Mouse (Mus musculus): ENCODE measurements around the gene Cab39l.

Cab39l gene

DNA sequence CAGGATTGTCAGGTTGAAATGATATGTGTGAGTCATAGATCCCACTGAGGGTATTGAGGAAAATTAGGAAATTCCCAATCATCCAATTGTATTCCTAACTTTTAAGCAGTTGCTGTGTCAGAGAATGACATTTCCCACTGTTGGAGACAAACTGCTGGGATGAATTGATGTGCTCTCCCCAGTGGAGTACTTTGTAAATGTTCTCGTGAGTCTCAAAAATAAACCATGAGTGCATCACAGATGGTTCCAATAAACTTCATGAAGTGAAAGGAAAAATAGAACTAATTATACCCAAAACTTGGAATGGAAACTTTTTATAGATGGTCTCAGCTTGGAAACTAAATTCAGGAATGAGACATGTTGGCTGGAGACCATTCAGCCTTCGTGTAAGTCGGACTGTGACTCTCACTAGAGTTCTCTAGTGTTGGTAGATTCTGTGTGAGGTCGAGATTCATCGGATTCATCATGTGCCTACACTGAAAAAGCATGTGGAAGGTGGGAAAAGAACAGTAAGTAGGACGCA, 73.2 kb downstream of the Cab39l start:
- no peak for DNase-seq

DNA sequence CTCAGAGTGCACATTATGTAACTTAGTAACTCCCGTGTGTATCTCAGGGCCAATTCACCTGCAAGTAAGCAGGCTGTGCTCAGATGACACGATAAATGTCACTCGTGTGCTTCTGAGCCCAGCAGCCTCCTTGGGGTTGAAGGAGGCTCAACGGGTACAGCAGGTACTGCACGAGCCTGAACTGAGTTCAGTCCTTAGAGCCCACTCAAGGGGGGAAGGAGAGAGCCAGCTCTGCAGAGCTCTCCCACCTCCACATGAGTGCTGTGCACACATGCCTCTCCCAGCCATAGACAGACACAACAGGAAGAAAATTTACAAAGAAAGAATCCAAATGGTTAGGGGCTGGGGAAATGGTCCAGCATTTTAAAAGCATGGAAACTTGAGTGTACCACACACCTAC, 85.1 kb downstream of the Cab39l start:
- no peak for DNase-seq

DNA sequence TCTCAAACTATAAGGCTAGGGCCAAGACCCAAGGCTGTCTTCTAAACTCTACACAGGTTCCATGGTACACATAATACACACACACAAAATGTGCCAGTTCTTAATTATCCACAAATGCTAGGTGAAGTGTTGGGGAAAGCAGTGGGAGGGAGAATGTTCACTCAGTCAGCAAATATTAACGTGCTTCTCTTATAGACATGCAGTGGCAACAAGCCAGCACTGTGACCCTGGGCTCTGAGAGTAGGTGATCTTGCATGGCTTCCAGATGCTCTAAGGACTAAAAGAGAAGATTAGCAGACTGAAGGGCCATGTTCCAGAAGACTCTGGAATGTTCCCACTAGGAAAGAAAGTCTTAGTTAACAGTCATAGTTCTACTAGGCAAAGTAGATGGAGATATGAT, 90.0 kb downstream of the Cab39l start:
- DNase-seq = no peak

DNA sequence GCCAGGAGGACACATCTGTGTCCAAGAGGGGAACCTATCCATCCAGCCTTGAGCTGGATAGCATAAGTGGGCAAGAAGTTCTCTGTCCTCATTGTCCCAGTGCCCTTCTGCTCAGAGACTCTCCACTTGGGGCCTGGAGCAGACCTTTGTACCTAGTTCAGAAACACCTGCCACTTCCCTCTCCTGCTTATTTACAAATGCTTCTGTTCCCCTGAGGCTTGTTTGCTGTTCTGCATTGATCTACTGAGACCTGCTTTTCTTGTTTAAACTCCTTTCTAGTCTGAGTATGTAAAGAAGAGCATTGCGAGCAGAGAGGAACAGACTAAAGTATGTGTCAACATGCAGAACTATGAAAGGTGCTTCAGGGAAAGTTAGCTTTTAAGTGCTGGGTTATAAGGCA, 92.2 kb downstream of the Cab39l start:
- no peak for DNase-seq

DNA sequence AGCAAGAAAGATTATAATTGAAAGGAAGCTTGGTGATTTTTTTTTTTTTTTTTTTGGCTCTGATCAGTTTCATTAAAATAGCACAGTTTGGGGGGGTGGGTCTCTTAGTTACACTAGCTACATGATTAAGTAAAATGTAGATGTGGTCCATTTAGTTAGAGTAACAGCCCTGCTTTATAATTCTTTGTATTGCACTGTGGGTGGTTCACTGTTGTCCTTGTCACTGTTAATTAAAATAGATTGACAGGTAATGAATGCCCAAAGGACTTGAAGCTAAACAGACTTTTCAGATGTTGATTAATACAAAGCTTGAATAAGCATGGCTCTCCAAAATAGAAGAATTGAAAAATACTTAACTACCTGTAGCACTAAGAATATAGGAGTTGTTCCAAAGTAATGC, 93.1 kb downstream of the Cab39l start:
- DNase-seq = no peak

DNA sequence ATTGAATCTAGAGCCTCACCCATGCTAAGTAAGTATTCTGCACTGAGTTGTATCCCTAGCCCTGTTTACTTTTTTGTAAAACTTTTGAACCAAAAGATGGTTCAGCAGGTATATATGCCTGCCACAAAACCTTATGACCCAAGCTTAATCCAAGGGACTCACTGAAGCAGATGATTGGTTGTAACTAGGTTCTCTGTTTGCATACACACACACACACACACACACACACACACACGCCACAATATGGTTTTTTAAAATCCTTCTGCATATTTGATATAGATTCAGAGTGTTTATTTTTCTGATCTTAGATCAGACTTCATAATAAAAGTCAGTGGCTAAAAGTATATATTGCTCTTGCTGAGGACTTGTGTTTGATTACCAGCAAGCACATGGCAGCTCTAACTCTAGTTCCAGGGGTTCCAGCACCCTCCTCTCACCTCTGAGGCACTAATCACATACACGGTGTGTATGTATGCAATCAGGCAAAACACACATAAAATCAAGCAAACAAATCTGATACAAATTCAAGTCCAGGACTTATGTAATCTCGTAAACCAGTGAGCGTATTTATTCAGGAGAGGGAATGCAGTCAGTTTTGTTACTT, 97.2 kb downstream of the Cab39l start:
- no peak for DNase-seq

DNA sequence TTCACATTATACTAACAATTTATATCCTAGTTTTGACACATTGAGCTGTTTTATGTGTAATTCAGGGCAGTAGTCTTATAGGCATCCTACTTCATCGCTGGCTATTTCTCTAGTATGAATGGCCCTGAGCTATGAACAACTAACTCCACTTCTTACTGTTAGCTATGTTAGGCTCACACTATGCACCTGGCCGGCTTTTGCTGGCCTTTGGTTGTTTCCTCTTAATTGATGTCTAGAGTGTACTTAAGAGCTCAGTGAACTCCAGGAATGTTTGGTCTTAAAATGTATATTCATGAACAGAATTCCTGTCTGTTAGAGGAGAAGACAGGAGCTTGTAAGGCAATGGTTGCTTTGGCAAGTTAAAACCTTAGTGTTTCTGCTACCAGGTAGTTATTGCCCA, 99.5 kb downstream of the Cab39l start:
- no peak for DNase-seq

DNA sequence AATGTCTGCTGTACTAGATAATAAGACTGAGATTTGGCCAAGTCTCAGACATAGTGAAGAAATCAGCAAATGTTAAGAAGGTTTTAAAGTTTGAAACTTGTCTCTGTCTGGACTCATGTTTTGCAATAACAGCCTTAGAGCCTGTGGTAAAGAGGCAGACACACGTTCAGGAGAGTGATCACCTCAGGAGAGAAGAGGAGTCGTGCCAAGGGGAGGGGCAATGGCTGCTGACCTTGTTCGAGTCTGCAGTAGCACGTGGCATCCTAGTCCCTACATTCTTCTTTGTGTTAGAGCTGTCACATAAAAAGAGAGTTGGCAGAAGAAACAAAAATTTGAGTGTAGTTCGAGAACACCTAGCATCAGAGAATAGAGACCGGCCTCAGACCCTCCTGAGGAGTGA, 100.0 kb downstream of the Cab39l start:
- DNase-seq = no peak

DNA sequence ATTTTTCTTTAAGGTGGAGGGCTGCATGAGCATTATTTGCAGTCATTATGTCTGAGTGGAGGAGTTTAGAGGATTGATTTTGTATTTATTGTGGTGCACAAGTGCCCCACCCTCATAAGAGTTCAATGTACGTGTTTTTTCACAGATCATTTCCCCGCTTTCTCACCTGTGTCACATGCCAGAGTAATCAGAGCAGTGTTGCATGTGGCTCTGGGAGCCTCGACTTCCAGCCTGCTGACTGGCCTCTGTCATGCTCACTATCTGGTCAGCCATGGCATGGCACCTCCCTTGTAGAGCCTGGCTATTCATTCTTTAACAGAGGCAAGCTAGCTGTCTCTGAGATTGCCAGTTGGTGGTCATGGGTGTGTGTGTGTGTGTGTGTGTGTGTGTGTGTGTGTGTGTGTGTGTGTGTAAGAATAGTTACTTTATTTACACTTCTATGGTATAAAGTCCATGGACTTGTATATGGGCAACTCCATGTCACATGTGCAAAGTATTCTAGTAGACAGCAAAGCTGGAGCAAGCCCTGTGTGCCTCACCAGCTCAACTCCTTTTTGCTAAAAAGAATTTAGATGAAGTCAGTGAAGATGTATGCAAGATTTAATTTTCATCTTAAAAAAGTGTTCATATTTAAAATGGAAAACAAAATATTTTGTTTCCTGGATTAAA, 102.5 kb downstream of the Cab39l start:
- DNase-seq = no peak

DNA sequence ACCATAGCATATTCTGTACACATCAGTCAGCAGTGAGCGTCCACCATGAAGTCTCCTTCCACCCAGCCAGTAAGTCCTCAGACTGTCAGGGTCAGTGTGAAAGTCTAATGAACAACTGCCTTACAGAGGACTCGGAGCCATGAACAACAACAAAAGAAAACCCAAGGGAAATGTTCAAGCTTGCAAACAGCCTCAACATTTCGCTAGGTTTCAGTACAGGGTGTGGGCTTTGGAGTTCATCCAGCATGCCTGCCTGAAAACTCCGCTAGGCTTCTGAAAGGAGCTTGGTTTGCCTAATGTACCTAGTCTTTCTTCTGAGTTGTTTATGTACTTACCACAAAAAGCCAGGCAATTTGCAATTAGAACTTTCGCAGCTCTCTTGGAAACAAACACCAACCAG, 103.2 kb downstream of the Cab39l start:
- DNase-seq = no peak

DNA sequence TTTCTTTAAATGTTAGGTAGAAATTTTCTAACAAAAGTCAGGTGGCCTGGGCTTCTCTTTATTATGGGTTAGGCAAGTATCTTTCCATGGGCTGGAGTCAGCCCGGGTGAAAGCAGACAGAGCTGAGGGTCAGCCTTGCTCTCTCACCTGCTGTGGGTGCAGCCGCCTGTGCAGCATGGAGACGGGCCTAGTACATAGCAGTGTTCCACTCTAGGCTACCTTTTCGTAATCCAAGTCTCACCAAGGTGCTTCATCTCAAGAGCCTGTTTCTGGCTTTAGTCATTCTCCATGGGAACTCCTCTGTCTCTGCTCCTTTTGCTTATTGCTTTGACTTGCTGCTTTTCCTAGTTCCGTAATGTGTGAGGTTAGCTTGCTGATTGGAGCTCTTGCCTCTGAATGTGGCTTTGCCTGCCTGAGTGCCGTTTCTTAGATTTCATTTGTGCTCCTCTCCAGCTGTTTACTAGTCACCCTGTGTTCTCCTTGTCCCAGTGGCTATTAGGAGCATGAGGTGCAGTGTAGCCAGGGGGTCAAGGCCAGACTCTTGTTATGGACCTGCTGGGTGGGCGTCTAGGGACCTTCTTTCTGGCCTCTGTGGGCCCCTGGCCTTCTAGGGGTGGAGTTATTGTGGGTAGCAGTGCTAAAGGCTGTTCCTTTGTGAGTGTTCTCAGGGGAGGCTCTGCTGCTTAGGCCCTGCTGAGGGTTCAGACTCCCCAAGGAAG, 105.5 kb downstream of the Cab39l start:
- no peak for DNase-seq

DNA sequence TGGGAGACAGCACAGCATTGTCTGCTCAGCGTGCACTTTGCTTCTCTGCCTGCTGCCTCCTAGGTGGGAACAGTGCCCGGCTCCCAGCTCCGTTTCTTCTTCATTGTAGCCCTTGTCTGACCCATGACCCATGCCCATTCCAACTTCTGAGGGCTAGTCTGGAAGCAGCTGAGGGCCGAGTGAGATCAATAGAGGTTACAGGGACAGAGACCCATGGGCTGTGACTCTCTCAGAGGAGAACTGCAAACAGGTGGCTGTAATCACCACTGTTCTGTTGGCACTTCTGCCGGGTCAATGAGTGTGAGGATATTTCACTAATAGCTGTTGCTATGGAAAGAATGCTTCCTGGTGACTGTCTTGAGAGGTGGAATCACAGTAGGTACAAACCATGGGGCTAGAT, 106.8 kb downstream of the Cab39l start:
- DNase-seq = no peak

DNA sequence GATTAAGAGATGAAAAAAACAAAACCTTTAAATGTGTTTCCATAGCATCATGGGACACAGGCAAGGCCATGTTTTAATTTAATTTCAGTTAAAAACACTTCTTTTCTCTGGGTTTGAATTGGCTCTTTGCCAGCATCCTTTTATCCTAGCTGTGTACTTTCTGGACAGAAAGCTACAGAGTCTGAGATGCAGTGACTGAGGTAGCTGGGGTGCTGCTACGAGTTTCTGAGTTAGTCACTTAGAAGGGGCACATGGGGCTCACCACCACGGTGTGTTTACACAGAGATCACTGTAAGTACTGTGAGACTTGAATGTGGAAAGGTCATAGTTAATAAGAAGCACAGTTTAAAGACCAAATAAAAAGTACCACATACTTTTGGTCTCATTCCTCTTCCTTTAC, 107.8 kb downstream of the Cab39l start:
- no peak for DNase-seq

DNA sequence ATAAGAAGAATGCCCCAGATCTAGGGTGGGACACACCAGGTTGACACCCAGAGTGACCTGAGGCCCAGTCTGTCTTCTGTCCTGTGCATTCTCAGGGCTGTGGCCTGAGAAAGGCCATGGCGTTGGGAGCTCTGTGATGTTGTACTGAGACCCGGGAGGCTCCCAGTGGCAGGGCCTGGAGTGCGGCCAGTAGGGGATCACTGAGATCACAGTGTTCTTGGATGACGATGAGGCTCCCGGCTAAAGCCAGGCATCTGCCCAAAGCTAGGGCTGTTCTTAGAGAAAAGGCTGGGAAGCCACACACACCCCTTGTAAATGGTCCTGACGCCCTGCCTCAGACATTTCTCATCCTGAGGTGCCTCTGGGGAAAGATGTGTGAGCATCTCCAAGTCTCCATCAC, 108.3 kb downstream of the Cab39l start:
- peak; percentile 23 to 46 for DNase-seq

DNA sequence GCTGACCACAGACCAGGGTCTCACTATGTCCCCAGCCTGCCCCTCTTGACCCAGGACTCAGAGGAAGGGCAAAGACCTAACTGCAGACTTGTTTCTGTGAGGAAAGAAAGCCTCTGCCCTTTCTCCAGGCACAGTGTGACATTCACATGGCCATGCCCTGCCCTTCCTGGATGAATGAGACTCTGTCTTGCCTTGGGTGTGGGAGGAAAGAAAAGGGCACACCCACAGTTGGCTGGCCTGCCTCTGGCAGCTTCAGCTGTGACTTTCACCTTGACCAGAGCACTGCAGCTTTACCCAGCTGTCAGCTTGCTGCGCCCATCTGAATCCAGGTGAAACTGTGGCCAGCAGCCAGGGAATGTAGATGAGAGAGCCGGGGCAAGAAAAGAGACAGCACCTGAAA, 110.1 kb downstream of the Cab39l start:
- no peak for DNase-seq

DNA sequence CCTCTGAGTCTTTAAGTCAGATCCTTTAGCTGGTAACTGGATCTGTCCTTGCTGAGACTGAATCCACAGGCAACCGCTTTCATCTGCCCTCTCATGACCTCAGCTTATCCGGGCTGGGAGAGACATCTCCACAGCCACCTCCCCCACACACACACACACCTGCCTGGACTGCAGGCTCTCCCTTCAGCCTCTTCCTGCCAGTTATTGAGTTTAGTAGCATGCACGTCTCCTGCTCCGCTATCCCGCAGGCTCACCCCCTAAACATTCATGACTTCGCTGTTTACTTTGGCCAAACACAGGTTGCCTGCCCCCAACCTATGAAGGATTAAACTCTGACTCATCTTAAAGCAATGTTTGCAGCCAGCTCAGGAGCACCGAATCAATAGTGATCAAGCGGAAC, 111.2 kb downstream of the Cab39l start:
- DNase-seq = no peak

DNA sequence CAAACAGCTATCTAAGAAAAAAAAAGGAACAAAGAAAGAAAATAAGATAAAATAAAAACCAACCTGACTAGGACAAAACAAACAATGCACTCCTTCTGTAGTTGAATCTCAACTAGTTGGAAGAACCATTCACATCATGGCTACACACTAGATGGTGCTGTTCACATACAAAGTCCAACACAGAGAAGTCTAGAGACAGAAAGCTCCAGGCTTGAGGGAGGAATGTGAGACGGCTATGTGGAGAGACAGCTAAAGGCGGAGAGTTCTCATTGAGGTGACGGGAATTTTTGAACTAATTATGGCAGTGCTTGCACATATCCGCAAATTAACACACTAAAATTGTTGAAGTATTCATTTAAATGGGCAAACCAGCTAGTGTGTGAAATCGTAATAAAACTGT, 113.3 kb downstream of the Cab39l start:
- DNase-seq = no peak

DNA sequence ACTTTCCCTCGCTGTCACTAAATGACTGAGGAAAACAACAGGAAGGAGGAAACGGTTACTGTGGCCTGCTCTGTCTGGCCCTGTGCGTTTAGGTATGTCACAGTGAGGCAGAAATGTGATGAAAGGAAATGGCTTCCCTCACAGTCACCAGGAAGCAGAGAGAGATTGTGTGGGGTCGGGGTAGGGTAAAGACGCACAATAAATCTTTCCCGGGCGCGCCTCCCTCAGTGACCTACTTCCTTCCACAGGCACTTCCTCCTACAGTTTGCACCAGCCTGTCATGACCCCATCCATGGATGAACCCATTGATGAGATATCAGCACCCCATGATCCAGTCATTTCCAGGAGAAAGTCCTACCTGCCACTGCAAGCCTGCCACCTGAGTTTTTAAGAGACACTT, 114.2 kb downstream of the Cab39l start:
- DNase-seq = no peak

DNA sequence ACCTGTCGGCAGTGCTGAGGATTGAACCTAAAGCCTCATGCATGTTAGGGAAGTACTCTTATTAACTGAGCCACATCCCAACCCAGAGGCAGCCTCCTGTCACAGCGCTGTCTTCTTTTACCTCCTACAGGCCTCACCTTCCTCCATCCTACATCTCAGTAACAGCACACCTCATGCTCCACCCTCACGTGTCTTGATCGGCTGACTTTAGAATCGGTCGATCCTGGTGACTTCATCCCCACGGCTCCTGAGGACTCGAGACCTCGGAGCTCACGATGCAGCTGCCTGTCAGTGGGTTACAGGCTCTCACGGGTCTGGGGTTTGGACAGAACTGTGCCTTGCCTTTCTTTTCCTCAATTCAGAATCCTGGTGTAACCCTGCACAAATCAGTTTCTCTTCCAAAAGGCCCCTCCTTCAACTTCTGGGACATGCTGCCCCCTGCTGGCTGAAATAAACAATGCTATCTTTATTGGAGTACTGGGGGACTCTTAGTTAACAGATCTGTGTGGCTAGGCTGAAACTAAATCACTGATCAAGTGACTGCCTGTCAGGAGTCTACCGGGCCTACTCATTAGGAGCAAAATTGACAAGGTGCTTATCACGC, 115.3 kb downstream of the Cab39l start:
- peak; percentile 62 to 77 for DNase-seq

DNA sequence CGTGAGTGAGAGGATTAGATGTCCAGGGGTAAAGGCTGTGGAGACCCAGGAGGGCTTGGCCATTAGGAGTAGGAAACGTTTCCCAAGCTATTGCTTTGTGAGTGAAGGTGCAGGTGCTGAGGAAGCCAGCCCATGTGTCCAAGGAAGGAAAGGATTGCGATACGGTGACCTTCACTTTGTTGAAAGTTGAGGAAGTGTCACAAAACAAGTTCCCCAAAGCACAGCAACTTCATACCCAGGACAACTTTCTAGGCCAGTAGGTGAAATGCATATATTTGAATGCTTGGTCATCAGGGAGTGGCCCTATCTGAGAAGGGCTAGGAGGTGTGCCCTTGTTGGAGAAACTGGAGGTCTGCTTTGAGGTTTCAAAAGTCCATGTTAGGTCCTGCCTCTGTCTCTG, 116.3 kb downstream of the Cab39l start:
- DNase-seq = no peak

DNA sequence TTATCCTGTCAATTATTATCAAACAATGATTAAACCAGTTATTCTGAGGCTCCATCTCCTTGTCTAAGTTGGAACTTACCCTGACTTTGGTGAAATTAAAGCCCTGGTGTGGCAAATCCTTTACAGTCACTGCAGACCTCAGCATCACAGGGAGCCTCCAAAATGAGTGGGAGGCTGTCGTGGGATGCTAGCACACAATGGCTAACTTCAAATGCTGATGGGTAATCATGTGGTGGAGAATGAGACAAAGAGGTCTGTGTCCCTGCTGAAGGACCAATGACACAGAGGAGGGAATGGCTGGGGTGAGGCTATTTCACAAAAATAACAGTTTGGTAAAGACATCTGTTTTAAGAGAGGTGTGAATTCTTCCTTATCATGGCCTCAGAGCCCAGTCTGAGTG, 117.1 kb downstream of the Cab39l start:
- no peak for DNase-seq

DNA sequence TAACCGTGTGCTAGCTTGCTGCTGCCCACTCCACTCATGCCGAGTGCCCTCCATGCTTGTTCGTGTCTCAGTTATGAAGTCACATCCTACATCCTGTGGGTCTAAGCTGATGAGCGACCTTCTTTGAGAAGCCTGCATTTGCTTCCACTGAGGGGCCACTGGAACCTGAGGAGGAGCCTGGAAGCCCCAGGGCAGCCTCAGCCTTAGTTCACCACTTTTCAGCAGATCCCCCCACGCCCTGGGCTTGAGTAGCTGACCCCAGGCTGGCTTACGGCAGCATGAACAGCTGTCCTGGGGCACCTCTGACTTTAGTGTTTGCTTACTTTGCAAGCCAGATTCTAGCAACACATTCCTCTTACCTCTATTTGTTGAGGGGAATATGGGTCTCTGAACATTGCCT, 126.0 kb downstream of the Cab39l start:
- DNase-seq = no peak

DNA sequence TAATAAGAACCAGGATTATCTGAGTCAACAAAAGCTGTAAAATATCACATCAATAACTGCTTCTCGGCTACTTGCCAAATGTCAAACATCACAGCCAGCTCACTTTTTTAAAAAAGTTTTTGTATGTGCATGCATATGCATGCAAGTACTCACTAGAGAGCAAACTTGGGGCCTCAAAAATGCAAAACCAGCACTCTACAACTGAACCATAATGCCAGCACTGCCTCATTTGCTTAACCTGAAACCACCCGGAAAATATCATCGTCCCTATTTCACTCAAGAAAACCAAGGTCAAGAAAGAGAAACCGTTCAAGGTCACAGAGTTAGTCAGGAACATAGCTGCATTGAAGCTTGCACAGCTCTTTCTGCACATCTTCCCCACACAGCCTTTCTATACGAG, 135.6 kb downstream of the Cab39l start:
- DNase-seq = no peak

DNA sequence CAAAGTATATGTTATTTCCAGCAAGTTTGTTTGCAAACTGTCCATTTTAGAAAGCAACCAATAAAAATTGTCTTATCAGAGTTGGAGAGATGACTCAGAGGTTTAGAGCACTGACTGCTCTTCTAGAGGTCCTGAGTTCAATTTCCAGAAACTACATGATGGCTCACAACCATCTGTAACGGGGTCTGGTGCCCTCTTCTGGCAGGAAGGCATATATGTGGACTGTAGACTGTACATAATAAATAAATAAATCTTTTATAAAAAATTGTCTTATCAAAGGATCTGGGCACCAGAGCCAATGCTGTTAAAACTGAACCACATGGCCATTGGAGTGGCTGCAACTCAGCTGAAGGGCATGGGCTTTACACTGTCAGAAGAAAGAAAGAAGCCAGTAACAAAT, 149.8 kb downstream of the Cab39l start:
- DNase-seq = peak in 1 of 2 experiments; percentile 28

All from cerebellum, postnatal 25 days (tissue).